Mouse (Mus musculus) skeletal muscle tissue, adult 2 months (tissue): Measurements from ENCODE around the gene Best1.
A peak's percentile ranks its signal among the peaks of the same experiment; 100 is the strongest.

ENCODE experiments used
- DNase-seq: peaks from one replicate; pipeline ENCODE4 v3.0.0-alpha.2; 2012; ENCODE audit warnings: low read depth, low spot score

Gene Best1

DNA sequence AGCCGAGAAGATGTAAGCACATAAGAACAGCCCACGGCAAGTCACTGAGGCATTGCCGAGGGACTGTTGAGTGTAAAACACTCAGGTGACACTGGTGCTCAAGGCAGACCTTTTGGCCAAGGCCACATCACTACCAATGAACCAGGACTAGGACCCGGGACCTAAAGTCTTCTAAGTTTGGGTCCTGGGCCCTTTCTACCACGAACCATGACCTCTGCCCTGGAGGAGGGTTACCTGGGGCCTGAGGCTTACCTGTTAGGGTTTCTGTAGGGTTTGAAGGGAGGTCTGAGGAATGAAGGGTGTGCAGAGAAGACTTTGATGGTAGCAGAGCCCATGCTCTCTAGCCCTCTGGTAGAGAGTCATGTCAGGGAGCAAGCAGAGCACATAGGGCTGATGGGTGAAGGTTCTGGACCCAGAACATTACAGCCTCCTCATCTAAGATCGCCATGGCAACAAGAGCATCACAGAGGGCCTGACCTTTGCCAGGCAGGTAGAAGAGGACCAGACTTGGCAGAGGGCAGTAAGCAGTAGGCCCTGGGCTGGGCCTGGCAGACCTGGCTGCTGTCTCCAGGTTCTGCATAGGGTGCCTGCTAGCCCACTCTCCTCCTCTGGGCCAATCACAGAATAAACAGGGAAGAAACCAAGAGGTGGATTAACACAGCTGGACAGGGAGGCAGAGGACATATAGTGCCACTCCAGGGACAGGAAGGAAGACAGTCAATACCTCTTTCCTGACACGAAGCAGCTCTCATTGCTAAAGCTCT lies at the start of gene Best1, which contains the start of gene Rab3il1:
Best1 (minus strand) TSS at position 428 of the 764 bp plus-strand sequence.
Rab3il1 (plus strand) TSS at position 464 of the 764 bp plus-strand sequence.
- no peak for DNase-seq

DNA sequence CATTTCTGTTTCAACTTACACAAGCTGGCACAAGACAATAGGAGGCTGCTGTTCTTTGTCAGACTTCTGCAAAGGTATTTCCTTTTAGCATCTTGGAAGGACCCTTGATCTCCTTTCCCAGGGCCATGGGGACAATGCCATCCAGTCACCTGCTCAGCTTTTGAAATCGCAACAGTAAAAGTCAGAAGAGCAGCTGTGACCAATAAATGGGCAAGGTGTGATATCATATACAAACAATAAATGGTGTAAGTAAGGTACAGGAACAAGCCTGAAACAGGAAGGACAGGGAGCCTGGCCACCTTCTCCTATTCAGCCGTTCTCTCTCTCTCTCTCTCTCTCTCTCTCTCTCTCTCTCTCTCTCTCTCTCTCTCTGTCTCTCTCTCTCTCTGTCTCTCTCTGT lies 49.0 kb upstream of the Best1 start:
- no peak for DNase-seq

DNA sequence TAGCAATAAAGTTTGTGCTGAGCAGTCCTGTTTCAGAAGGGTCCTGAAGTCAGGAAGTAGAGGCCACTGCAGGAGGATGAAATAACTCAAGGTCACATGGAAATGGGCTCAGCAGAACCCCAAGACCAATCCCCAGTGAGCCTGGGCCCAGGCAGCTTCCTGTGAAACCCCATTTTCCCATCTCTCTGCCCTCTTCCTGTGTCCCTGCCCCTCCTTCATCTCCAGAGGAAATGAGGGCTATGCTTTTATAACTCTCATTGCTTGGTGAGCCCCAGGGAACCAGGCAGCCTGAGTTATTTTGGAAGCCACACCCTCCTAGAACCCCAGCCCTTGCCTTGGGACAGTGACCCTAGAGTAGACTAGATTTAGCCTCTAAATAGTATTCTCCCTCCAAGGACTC lies 48.1 kb upstream of the Best1 start:
- no peak for DNase-seq

DNA sequence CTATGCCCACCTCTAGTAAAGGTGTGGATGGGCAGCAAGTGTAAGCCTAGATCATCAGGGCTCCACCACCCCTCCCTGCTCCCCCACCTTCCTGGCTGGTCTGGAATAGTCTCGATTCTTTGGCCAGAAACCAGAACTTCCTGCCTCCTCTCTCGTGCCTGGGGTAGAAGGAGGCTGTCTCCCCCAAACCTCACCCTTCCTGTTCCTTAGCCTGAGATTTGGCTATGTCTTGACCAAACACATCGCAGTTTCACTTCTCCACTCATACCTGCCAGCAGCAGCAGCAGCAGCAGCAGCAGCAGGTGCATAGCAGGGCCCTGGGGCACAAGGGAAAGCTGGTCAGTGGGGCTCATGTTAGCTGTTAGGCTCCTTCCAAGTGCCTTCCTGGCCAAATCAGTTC lies 45.5 kb upstream of the Best1 start:
- DNase-seq = no peak

DNA sequence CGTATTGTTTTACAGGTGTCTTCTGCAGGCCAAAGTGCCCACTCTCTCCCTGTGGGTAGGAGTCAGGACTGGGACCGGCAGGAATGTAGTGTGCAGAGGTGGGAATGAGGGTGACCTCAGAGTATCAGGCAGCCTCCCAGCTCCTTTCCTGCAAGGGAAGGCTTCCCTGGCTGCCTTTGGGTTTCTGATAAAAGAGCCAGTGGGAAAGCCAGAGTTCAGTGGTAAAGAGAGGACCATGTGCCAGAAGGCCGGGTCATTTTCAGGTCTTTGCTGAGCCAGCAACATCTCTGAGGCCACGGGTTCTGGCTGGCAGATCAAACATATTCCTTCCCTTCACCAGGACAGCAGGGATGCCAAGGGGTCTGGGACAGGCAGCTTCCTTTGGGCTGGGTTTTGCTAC lies 44.9 kb upstream of the Best1 start:
- DNase-seq = no peak

DNA sequence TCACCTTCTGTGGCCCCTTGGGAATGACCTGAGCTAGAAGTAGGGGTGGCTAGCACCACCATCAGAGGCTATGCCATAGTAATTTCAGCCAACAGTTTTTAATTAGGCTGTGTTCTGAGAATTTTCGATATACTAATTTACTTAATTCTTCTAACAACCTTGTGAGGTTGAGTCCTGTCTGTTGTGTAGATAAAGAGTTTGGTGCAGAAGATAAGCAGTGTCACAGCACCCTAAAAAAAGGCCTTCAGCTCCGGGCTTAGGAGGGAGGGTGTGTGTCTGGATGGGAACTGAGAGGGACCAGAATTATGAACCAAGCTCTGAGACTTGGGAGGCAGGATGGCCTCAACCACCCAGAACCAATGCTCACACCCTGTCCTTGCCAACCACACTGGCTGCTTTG lies 44.3 kb upstream of the Best1 start:
- no peak for DNase-seq

DNA sequence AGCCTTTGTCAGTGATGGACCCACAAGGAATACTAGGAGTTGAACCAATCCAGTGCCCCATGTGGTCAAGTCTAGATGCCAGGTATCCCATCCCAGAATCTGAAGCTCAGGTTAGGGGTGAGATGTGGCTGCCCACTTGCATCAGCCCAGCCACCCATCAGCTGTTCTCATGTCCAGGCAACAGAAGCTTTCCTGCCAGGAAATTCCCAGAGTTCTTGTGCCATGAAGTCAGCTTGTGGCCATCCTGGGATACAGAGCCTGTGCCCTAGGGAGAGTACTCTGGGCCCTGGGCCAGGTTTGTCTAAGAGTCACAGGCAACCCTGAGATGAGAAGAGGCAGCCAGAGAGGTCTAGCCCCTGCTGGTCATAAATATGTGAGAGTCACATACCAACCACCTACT lies 42.2 kb upstream of the Best1 start:
- DNase-seq = no peak

DNA sequence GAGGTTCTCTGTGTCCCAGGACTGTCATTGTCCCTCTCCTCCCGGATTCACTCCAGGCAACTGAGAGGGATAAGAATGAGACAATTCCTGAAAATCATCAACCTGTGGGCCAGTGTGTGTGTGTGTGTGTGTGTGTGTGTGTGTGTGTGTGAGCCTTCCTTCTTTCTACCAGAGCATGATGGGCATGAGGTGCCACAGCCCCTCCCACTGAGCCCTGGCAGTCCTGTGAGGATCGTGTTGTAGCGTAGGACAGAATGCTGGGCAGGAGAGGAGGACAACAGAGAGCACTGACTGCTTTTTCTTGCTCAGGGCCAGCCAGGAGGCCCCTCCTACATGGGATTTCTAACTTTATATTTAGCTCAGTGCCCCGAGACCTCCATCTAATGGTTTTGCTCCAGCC lies 41.4 kb upstream of the Best1 start:
- no peak for DNase-seq

DNA sequence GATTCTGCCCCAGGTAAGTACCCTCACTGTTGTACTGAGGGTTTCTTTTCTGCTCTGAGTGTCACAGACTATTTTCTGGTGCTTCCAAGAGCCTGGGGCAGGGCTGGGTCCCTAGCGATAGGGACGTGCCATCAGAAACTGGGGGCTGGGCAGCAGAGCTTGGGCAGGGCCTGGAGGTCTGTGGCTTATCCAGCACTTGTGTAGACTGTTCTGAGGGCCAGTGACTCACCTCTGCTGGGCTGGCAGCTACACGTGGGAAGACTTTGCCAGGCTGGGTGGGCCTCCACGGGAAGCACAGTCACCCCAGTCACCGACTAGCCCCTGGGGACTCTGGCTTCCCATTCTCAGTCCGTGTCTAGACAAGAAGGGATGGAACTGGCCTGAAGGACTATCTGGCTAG lies 40.8 kb upstream of the Best1 start:
- DNase-seq = no peak

DNA sequence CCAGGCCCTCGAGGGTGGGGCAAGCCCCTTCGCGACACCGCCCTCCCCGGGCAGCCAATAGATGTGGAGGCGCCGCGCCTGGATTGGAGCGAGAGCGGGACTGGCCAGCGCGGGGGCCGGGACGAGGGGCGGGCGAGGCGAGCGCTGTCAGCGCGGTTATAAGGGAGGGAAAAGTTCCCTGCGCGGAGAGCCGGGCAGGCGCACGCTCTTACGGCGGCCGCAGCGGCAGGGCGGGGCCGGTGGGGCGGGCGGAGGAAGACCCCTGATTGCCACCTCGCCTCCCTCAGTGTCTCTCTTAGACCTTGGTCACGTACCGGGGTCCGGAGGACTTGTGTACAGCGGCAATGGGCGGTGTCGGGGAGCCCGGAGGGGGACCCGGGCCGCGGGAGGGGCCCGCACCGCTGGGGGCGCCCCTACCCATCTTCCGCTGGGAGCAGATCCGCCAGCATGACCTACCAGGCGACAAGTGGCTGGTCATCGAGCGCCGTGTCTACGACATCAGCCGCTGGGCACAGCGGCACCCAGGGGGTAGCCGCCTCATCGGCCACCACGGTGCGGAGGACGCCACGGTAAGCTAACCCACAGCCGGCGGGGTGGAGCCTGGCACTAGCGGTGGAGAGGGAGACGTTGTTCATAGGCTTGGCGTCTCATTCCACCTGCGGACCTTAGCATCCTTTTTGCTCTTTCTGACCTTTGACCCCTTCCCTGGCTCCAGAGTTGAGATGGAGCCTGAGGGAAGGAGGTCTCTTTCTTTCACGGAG lies 40.1 kb upstream of the Best1 start, which contains the start of gene Fads3:
Fads3 (plus strand) TSS at position 182 of the 761 bp plus-strand sequence.
- DNase-seq = peak; percentile 62

DNA sequence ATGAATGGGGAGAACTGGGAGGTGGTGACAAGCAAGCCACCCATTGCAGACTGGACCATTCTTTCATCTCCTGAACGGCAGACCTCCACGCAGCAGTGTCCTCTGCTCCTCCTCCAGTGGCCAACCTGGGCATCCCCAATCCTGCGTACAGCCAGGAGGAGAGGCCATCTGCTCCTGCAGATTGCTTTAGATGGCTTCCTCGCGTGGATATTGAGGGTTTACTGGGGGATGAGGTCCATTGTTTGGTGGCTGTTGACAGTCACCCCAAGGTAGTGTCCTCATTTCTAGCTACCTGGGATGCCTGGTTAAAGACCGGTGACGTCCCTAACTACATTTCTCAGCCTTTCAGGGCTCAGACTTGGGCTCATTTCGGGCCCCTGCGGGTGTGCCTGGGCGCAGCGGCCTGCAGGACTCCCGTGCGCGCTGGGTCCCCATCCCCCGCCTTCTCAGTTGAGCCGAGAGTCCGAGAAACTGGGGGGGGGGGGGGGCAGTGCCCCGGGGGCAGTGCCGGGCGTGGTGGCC lies 39.5 kb upstream of the Best1 start:
- no peak for DNase-seq

DNA sequence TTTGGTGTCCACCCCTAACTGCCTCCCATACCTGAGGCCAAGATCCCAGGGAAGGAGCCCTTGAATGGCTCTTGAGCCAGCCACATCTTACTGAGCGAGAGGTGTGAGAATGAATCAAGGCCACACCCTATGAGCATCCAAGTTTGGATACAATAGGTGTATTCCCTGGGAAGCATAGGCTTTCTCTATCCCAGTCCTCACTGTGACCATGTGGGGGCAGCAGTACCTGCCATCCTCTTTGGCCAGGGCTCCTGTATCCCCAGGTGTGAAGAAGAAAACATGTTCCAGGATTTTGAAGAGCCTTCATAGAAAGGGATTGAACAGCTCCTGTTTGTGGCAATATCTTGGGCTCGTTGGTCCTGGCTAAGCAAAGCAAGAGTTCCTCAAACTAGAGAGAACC lies 38.2 kb upstream of the Best1 start:
- no peak for DNase-seq

DNA sequence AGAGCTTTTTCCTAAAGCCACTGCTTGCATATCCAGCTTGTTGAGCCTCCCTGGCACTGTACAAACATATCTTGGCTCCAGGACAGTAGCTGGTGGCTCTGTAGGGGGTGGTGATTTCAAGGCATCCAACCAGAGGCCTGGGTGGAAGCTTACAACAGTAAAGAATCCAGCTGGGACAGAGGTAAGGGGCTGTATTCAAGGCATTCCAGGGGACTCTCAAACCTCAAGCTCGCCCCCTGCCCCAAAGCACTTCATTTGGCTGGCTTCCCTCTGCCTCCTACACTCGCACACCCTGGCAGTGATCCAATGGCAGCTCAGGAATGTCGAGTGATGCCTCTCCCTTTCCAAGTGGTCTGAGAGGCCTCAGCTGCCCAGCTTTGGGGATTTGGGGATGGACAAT lies 37.5 kb upstream of the Best1 start:
- no peak for DNase-seq

DNA sequence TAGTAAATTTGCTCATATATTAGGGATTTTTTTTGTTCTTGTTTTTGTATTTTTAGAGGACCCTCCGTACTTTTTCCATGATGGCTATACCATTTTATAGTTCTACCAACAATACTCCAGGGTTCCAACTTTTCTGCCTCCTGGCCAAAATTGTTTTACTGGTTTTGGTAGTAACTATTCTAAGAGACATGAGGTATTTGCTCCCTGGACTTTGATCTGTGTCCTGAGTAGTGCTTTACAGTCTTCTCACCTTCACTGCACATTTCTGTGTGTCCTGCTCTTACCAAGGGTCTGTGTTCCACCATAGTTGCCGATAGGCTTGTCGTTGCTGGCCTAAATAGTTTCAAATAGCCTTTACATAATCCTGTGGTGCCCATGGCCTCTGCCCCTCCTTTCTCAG lies 36.9 kb upstream of the Best1 start:
- DNase-seq = no peak

DNA sequence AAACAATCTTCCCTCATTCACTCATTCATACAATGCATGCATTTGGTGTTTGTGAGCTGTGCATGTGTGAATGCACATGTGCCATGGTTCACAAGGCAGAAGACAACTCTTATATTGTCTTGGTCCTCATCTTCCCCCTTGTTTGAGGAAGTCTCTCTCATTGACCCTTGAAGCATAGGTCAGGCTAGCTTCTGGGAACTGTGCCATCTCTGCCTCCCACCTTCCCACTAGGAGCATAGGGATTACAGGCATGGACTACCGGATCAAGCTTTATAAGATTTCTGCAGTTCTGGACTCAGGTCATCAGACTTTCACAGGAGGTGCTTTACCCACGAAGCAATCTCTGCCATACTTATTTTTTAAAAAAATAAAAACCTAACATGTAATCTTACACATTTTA lies 36.1 kb upstream of the Best1 start:
- no peak for DNase-seq

DNA sequence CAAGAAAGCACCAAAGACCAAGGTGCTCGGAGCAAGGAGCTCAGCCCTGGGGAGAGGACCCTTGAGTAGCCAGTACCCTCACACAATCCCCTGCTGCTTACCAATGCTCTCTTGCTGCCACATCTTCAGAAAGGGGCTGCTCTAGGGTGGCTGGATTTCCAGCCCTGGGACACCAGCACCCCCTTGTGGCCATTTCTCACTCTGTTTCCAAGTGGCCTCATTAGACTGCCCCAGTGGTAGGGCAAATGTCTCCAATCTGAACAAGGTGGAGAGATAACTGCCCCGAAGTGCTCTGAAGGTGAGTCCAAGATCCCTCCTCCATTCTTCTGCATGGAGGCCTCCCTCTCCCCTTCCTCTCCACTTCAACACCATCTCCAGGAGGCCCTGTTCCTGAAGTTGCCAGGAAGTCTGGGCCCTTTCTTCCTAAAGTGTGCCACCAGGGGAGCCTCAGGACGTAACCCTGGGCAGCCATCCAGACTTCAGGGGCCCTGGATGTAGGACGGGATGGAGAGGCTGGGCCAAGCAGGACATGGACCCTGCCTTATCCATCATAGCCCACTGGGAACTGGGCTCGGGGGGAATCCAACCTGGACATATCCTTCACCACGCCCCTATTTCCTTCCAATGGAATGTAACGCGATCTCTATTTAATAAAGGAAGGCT lies 33.5 kb upstream of the Best1 start:
- peak; percentile 67 for DNase-seq

DNA sequence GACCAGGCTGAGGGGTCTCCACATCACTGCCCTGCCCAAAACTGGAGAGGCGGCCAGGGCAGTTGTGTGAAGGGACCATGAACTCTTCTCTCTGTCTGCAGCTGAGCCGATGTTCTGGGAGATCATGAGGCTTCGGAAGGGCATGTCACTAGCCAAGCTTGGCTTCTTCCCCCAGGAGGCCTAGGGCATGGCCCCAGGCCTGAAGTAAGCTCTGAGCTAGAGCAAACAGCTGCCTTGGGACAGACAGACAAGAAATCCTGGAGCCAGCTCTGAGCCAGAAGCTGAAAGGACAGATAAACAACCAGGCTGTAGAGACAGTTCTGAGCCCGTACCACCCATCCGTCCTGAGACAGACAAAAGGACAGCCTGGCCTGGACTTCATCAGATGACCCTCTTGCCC lies 32.9 kb upstream of the Best1 start:
- DNase-seq = no peak

DNA sequence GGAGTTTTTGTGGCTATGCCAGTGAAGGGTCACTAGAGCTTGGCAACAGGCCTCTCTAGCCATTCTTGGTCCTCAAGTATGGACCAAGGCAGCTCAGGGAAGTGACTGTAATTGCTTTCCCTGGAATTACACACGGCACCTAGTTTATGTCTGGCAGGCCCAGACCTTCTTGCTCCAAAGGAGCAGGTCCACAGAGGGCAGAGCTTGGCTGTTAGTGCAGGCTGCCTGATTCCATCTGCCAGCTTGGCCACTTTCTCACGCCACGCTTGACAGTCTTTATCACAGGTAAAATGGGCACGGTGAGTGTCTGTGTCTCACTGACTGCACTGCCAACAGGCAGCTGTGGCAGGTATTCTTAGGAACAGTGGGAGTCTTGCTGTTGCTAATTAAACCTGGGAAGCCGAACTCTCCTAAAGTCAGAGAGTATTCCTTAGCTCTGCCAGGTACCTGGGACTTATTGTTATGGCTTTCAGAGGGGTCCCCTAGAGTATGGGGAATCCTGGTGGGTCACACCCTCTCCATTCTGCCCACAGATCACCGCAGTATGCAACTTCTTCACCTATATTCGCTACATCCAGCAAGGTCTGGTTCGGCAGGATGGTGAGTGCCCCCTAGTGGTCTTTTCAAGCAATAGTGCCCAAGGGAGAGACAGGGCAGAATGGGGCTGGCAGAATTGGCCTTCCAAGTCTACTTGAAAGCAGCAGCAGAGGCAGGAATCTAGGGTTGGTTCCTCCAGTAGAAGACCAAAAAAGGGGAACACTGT lies 32.0 kb upstream of the Best1 start:
- no peak for DNase-seq

DNA sequence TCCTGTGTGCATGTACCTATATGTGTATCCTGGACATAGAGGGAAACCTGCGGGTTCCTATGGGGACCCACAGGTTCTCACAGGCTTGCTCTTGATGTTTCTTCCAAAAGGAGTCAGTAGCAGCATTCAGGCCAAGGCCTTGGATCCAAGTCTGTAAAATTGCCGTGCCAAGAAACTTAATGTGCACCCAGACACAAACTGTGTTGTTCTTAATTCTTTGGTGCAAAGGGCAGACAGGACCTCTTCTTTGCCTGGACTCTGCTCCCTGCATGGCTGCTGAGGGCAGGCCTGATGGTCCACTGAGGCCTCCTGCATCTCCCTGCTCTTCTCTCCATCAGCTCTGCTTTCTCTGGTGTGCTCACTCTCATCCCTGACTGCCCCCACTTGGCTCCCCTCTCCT lies 28.3 kb upstream of the Best1 start:
- no peak for DNase-seq

DNA sequence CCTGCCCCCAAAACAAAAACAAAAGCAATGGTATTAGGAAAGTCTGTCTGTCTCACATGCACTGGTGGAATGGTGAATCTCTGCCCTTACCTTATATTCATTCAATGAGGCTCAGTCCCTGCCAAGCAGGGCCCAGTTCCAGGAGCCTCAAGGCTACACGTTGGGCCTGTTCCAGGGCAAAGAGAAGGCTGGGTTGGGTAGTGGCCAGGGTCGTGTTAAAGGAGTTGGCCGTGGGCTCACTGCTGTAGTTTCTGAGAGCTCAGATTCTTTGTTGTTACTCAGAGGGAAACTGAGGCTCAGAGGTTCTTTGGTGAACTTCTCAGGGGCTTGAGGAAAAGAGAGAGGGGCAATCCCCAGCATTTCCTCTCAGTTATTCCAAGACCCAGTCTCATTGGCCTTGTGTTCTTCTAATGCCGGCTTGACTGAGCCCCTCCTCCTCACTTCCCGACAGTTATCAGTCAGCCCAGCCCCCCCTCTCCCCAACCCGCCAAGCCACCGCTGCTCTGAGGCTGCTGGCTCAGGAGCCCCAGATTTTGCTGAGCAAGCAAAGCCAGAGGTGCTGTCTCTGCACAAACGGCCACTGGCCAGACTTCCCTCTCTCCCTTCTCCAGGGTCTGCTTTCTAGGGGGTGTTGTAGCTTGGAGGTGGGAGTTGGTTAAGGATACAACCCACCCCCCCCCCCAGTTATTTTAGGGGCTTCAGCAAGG lies 23.9 kb upstream of the Best1 start:
- no peak for DNase-seq

DNA sequence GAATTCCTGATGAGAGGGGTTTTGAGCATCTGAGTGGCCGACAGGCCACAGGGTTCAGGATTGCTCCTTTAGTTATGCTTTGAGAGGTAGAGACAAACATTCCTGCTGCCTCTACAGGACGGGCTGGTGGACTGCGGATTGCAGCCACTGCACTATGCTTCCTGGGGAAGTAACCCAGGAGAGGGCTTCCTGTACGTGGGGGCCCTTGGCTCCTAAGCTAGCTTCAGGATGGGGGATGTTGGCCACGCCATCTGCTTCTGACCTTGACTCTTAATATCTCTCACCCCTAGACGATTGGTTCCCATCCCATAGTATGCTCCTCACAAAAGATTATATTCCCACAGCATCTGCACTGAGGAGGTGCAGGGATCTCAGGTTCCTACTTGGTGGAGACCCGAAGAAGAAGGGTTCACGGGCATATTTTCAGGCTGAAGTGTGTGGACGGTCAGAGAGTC lies 21.9 kb upstream of the Best1 start:
- DNase-seq = no peak
